Mouse (Mus musculus): ENCODE data around the gene Ddn. TPM values are rescaled to one million over a fixed set of nuclear protein-coding genes. Genes with fewer than 3 reads are reported as not detected.

Gene Ddn
- polyA plus RNA-seq, 1 experiment from 2014 or later: 0.04 TPM

GRCm38 (mm10) chr15:98781166-98781565 is 28.1 kb downstream of the Ddn start:
- WGBS: 27% methylated on average over 6 of the region's 6 CpGs

DNA sequence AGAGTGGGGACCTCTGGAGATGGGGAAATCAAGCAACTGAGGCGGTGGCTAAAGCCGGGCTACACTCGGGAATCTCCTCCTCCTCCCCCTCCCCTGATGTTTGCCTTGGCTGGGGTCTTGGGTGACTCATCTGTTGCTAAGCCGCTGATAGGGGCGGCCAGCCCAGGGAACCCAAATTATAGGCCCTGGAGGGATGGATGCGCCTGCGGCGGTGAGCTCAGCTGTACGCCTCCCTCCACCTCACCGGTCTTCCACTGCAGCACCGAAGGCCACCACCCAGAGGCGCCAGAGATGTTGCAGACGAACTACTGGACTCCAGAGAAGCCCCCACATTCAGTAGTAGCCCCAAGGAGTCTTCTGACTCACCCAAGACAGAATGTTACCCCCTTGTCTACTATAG is 28.7 kb downstream of the Ddn start:
- H3K27ac ChIP-seq (ENCODE audit: poor library complexity, severe bottlenecking): no peak overlapping the region

More at GRCm38 (mm10) chr15:98781166-98781565, 28.1 kb downstream of the Ddn start:
- Histone ChIP-seq H3K4me3 (no peak overlapping the region), H3K9me3 (replicated peaks) (peaks cover 4% of the 10 kb centered on the region), H3K27me3 (replicated peaks) (peaks cover 81% of the 10 kb centered on the region), H3K4me2 (no peak overlapping the region), H3K9ac (no peak overlapping the region), H3K27ac (ENCODE audit: poor library complexity, severe bottlenecking) (no peak overlapping the region), H3K4me1 (replicated peaks) (peaks cover 40% of the 10 kb centered on the region), H3K36me3 (no peaks in the 10 kb centered on the region)
- no peak for ATAC-seq (ENCODE audit: insufficient number of reproducible peaks, low FRiP score)

GRCm38 (mm10) chr15:98780075-98780474 is 29.2 kb downstream of the Ddn start:
- H3K4me3 ChIP-seq: no peak overlapping the region
- H3K9ac ChIP-seq: no peak overlapping the region
- no peaks in the 10 kb centered on the region for H3K36me3 ChIP-seq

More for the DNA sequence above, 28.7 kb downstream of the Ddn start:
- Histone ChIP-seq H3K9ac (no peak overlapping the region), H3K4me1 (replicated peaks) (peaks cover 42% of the 10 kb centered on the region), H3K4me3 (no peak overlapping the region), H3K27me3 (replicated peaks) (peaks cover 83% of the 10 kb centered on the region), H3K9me3 (replicated peaks) (no peaks in the 10 kb centered on the region; the same call in 1 of the 2 replicates), H3K4me2 (peak overlapping the region; percentile 22; the same call in 1 of the 2 replicates), H3K36me3 (no peaks in the 10 kb centered on the region)
- no peak for ATAC-seq (ENCODE audit: insufficient number of reproducible peaks, low FRiP score)
- 4% methylated on average over 13 of the region's 13 CpGs for WGBS

GRCm38 (mm10) chr15:98778806-98779205 is 30.5 kb downstream of the Ddn start:
- Histone ChIP-seq H3K4me2 (peak overlapping the region; percentile 69), H3K9ac (no peak overlapping the region), H3K36me3 (no peaks in the 10 kb centered on the region), H3K9me3 (replicated peaks) (no peaks in the 10 kb centered on the region; the same call in 1 of the 2 replicates), H3K4me1 (replicated peaks) (peaks cover 42% of the 10 kb centered on the region), H3K4me3 (peak overlapping the region; percentile 41; the same call in 1 of the 2 replicates), H3K27ac (ENCODE audit: poor library complexity, severe bottlenecking) (no peak overlapping the region), H3K27me3 (replicated peaks) (peaks cover 89% of the 10 kb centered on the region)
- 3% methylated on average over 11 of the region's 11 CpGs for WGBS
- no peak for ATAC-seq (ENCODE audit: insufficient number of reproducible peaks, low FRiP score)

More at GRCm38 (mm10) chr15:98780075-98780474, 29.2 kb downstream of the Ddn start:
- no peak for ATAC-seq (ENCODE audit: insufficient number of reproducible peaks, low FRiP score)
- H3K4me1 ChIP-seq (replicated peaks): peaks cover 42% of the 10 kb centered on the region
- H3K9me3 ChIP-seq (replicated peaks): no peaks in the 10 kb centered on the region; the same call in 1 of the 2 replicates
- 2% methylated on average over 8 of the region's 8 CpGs for WGBS
- H3K27me3 ChIP-seq (replicated peaks): peaks cover 83% of the 10 kb centered on the region
- no peak overlapping the region for H3K27ac ChIP-seq (ENCODE audit: poor library complexity, severe bottlenecking)
- peak overlapping the region; percentile 22; the same call in 1 of the 2 replicates for H3K4me2 ChIP-seq

GRCm38 (mm10) chr15:98778191-98778770 is 31.0 kb downstream of the Ddn start:
- Histone ChIP-seq H3K36me3 (no peaks in the 10 kb centered on the region), H3K27me3 (replicated peaks) (peaks cover 93% of the 10 kb centered on the region), H3K9ac (no peak overlapping the region), H3K9me3 (replicated peaks) (no peaks in the 10 kb centered on the region; the same call in 1 of the 2 replicates), H3K4me3 (peak overlapping the region; percentile 41), H3K4me2 (peak overlapping the region; percentile 69), H3K4me1 (replicated peaks) (peaks cover 42% of the 10 kb centered on the region), H3K27ac (ENCODE audit: poor library complexity, severe bottlenecking) (no peak overlapping the region)
- ATAC-seq (ENCODE audit: insufficient number of reproducible peaks, low FRiP score): no peak
- under 1% methylated on average over 25 of the region's 25 CpGs for WGBS

DNA sequence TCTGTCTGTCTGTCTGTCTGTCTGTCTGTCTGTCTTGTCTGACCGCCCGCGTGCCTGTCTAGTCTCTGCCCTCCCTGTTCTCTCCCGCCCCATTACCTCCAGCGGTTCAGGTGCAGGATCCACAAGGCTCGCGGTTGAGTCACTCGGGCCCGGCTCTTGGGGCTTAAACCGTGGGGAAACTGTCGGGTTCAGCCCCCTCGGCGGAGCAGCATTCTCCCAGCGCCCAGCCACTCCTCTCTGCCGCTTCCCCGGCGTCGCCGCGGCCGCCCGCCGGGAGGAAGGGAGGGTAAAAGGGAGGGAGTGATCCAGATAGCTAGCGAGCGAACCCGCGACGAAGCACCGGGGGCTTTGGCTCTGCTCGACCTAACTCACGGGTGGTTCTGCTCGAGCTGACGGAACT is 31.5 kb downstream of the Ddn start, which contains the start of gene Wnt10b:
Wnt10b (minus strand) TSS at position 389 of the 400 bp plus-strand sequence.
- ATAC-seq (ENCODE audit: insufficient number of reproducible peaks, low FRiP score): no peak
- Histone ChIP-seq H3K27ac (ENCODE audit: poor library complexity, severe bottlenecking) (no peak within 1 kb of the TSS), H3K36me3 (no peaks in the 10 kb centered on the region), H3K4me3 (peak within 1 kb of the TSS; percentile 41), H3K9me3 (replicated peaks) (no peaks in the 10 kb centered on the region; the same call in 1 of the 2 replicates), H3K4me2 (peak within 1 kb of the TSS; percentile 69), H3K4me1 (replicated peaks) (peaks cover 42% of the 10 kb centered on the region), H3K27me3 (replicated peaks) (peaks cover 98% of the 10 kb centered on the region), H3K9ac (peak within 1 kb of the TSS; percentile 60)
- under 1% methylated on average over 31 of the region's 33 CpGs for WGBS

GRCm38 (mm10) chr15:98777005-98777616 is 32.2 kb downstream of the Ddn start:
- no peaks in the 10 kb centered on the region for H3K36me3 ChIP-seq
- no peak overlapping the region for H3K27ac ChIP-seq (ENCODE audit: poor library complexity, severe bottlenecking)
- 2% methylated on average over 19 of the region's 19 CpGs for WGBS
- peak overlapping the region; percentile 41 for H3K4me3 ChIP-seq
- H3K9ac ChIP-seq: 0 out of 2 replicates have a peak overlapping the region, but pooled peaks have one; percentile 32
- ATAC-seq (ENCODE audit: insufficient number of reproducible peaks, low FRiP score): no peak
- H3K4me1 ChIP-seq (replicated peaks): peaks cover 46% of the 10 kb centered on the region
- H3K4me2 ChIP-seq: peak overlapping the region; percentile 69
- peaks cover 96% of the 10 kb centered on the region for H3K27me3 ChIP-seq (replicated peaks)
- no peaks in the 10 kb centered on the region; the same call in 1 of the 2 replicates for H3K9me3 ChIP-seq (replicated peaks)

GRCm38 (mm10) chr15:98776280-98777004 is 32.8 kb downstream of the Ddn start:
- Histone ChIP-seq H3K4me2 (peak overlapping the region; percentile 62), H3K9ac (peak overlapping the region; percentile 32; the same call in 1 of the 2 replicates), H3K36me3 (no peaks in the 10 kb centered on the region), H3K27me3 (replicated peaks) (peaks cover 96% of the 10 kb centered on the region), H3K4me3 (peak overlapping the region; percentile 34), H3K4me1 (replicated peaks) (peaks cover 47% of the 10 kb centered on the region), H3K9me3 (replicated peaks) (no peaks in the 10 kb centered on the region; the same call in 1 of the 2 replicates), H3K27ac (ENCODE audit: poor library complexity, severe bottlenecking) (no peak overlapping the region)
- WGBS: 1% methylated on average over 62 of the region's 62 CpGs
- no peak for ATAC-seq (ENCODE audit: insufficient number of reproducible peaks, low FRiP score)

GRCm38 (mm10) chr15:98775533-98775932 is 33.8 kb downstream of the Ddn start:
- H3K36me3 ChIP-seq: no peaks in the 10 kb centered on the region
- H3K4me2 ChIP-seq: no peak overlapping the region
- no peak overlapping the region for H3K27ac ChIP-seq (ENCODE audit: poor library complexity, severe bottlenecking)
- H3K4me3 ChIP-seq: no peak overlapping the region
- H3K27me3 ChIP-seq (replicated peaks): peaks cover 95% of the 10 kb centered on the region
- WGBS: 2% methylated on average over 5 of the region's 5 CpGs
- H3K4me1 ChIP-seq (replicated peaks): peaks cover 44% of the 10 kb centered on the region
- ATAC-seq (ENCODE audit: insufficient number of reproducible peaks, low FRiP score): no peak
- H3K9me3 ChIP-seq (replicated peaks): no peaks in the 10 kb centered on the region; the same call in 1 of the 2 replicates
- H3K9ac ChIP-seq: no peak overlapping the region

DNA sequence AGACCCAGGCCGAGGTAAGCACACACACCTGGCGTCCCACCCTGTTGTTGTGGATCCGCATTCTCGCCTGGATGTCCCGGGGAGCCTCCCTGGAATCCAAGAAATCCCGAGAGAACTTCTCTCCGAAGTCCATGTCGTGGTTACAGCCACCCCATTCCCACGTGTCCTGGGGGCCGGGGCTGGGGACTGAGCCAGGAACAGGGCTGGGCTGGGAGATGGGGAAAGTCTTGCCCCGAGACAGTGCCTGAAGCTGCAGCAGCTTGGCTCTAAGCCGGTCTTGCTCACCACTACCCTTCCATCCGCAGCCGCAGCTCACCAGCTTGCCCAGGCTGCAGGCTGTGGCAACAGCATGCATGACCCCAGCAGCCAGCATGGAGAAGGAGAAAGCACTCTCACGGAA is 35.2 kb downstream of the Ddn start:
- H3K27ac ChIP-seq (ENCODE audit: poor library complexity, severe bottlenecking): no peak overlapping the region
- no peak for ATAC-seq (ENCODE audit: insufficient number of reproducible peaks, low FRiP score)
- H3K27me3 ChIP-seq (replicated peaks): peaks cover 94% of the 10 kb centered on the region
- H3K9me3 ChIP-seq (replicated peaks): no peaks in the 10 kb centered on the region; the same call in 1 of the 2 replicates
- no peaks in the 10 kb centered on the region for H3K36me3 ChIP-seq
- WGBS: 10% methylated on average over 15 of the region's 15 CpGs
- no peak overlapping the region for H3K9ac ChIP-seq
- H3K4me3 ChIP-seq: 0 out of 2 replicates have a peak overlapping the region, but pooled peaks have one; percentile 3
- H3K4me2 ChIP-seq: 0 out of 2 replicates have a peak overlapping the region, but pooled peaks have one; percentile 0
- peaks cover 36% of the 10 kb centered on the region for H3K4me1 ChIP-seq (replicated peaks)
